Mouse (Mus musculus): ENCODE data around the gene Obsl1. TPM values are rescaled to one million over a fixed set of nuclear protein-coding genes. Genes with fewer than 3 reads are reported as not detected.

Obsl1 gene
- 2.0 and 4.2 TPM in 2 replicates for polyA plus RNA-seq (2012)

DNA sequence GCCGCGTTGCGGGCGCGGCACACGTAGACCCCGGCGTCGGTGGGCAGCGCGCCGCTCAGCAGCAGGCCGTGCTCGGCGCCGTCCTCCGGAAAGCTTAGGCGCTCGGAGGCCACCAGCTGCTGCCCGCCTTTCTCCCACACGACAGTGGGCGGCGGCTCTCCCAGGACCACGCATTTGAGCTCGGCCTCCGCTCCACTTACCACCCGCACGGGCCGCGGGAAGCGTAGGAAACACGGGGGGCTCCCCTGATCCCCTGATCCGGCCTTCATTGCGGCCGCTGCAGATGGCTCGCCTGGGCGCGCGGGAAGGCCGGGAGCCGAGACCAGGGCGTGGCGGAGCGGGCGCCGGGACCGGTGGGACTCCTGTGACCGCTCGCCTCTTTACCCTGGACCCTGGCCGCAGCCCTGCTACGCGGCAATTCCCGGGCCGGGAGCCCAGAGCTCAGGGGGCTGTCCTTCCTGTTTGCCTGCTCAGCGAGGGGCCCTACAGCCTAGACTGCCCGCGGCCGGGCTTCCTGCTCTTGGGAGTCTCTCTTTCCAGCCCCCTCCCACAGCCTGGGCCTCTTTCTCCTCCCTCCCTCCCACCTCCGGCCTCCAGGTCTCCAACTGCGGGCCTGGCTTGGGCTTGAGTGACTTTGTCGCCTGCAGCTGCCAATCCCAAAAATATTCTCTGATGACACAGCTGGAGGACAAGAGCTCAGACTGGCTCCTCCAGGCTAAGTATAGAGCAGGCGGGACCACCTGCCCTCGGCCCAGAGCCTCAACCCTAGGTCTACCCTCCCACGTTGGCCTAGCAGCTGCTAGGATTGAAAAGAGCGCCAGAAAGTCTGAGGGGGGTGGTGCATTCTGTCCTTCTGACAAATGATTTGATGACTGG is at the start of gene Obsl1:
Obsl1 (minus strand) TSS at position 497 of the 876 bp plus-strand sequence.

DNA sequence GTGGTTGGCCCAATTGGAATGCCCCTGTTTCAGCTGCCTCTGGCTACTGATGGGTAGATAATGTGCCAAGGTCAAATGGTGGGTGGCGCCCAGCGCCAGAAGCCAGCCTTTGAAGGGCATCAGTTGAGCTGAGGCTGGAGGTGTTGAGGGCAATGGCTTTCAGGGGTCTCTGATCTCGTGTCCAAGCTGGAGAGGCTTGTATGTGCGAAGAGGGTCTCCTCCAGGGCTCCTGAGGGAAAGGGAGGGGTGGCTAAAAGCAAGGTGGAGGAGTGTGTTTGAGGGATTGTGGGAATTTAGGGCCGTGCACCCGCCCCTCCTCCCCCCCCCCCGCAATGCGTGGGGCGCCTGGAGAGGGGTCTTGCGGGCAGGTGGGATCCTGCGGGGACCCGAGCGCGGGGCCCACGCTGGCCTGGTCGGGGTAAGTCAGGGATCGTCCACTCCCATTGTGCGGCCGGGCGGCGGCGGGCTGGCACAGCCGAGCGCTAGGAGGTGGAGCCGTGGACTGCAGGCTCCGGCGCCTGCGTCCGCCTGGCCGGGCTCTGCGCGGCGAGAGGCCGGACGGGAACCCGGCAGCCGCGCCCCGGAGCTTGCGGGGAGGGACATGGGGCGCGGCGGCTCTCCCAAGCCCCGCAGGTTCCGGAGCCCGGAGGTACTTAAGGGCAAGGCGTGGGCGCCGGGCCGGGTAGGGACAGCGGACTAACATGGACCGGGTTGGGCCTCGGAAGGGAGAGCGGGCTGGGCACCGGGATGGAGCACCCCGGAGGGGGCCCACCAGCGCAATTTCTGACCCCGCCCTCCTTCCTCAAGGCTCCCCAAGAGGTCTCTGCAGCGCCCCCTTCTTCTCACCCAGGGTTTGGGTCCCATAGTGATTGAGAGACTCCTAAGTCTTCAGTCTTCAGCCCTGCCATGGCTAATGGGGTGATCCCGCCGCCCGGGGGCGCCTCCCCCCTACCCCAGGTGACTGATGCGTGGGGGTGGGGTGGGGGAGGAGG is 40.0 kb upstream of the Obsl1 start, which contains the start of gene Slc4a3:
Slc4a3 (plus strand) TSS at position 302 of the 992 bp plus-strand sequence.

DNA sequence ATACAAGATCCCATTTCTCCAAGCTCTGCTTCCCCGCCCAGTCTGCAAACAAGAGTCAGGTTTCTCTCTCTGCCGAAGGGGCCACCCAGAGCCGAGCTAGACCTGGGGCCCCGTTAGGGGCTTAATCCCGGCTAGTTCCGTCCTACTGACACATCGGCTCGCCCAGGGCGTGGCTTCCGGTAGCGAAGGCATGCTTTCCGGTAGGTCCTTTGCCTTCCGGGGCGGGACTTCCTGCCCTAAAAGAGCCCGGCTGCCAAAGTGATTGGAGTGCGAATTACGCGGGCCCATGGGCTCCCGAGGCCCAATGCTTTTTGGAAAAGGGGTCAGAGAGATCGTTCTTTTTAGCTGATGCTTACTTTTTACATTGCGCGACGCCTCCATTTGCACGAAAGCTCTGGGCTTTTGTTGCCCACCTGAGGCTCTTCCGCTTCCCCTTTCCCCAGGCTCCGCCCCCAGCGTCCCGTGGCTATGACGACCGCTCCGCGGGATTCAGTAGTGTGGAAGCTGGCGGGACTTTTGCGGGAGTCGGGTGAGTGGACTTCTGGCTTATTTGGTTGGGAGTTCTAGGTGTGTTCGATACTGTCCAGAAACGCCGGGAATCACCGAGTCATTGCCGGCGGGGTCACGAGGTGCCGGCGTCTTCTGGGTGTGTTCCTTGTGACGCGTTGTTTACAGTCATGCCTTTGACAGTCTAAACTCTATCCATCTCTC is 15.2 kb upstream of the Obsl1 start, which contains the start of gene Stk11ip:
Stk11ip (plus strand) TSS at position 209 of the 711 bp plus-strand sequence.

DNA sequence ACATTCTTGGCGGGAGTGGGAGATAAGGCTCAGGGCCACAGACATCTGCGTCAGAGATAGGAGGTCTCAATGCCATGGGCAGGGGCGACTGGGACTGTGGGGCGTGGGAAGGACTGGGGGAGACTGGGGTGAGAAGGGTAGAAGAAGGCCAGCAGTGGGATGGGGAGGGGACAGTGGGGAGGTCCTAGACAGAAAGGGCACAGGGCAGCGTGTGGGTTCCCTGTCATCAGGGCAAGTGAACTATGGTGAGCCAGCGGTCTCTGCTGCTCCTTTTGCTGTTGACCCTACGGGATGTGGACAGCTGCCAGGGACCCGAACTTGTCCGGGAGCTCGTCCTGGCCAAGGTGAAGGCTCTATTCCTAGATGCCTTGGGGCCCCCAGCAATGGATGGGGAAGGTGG is 754 bp upstream of the Obsl1 start, which contains the start of gene Inha:
Inha (plus strand) TSS at position 72 of the 400 bp plus-strand sequence.

DNA sequence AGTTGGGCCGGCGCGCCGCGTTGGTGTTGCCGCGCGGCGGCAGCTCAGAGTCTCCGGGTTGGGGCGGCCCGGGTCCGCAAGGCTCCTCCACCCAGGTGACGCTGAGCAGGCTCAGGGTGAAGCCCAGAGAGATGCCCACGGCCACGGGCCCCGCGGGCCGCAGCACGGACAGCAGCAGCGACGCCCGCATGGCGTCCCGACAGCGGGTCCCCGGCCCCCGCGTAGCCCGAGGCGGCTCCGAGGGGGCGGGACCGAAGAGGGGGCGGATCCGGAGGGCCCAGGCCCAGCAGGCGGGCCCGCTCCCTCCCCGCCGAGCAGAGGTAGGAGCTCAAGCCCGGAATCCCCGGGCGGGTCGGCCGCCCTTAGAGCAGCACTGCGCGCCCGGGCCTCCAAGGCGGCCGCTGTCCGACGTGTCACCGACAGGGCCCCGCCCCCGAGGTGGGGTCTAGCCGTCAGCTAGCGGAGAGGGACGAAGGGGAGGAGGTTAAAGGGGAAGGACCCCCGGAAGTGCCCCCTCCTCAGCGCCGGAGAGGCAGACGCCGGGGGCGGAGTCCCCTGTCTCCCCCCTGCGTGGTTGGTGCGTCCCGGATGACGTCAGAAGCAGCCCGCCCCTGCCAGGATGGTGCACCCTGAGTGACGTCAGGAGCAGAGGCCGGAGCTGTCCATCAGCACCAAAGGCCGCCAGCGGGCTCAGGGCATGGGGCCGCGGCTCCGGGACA is 27.2 kb downstream of the Obsl1 start, which contains the start of the genes Chpf and Tmem198:
Chpf (minus strand) TSS at position 392 of the 719 bp plus-strand sequence.
Tmem198 (plus strand) TSS at position 617 of the 719 bp plus-strand sequence.

DNA sequence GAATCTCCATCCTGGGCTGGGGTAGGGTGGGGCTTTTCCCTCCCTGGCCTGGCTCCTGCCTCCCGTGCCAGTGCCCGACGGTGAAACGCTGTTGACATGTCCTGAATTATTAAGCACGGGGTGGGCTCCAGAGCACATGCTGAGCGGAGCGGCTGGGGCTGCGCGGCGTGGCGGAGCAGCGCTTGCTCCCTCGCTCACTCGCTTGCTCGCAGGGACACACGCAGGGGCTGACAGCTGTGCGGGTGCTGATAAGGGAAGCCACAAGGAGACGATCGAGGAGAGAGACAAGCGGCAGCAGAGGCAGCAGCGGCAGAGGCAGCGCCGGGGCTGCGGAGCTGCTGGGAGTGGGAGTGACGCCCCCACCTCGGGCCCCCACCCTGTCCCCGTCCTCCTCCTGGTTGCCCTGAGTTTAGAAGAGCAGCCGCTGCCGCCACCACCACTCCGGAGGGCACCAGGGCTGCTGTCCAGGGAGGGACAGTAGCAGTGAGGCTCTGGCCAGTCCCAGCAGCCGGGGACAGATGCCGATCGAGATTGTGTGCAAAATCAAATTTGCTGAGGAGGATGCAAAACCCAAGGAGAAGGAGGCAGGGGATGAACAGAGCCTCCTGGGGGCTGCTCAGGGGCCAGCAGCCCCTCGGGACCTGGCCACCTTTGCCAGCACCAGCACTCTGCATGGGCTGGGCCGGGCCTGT is 55.8 kb downstream of the Obsl1 start, which contains the start of gene Asic4:
Asic4 (plus strand) TSS at position 123 of the 692 bp plus-strand sequence.

DNA sequence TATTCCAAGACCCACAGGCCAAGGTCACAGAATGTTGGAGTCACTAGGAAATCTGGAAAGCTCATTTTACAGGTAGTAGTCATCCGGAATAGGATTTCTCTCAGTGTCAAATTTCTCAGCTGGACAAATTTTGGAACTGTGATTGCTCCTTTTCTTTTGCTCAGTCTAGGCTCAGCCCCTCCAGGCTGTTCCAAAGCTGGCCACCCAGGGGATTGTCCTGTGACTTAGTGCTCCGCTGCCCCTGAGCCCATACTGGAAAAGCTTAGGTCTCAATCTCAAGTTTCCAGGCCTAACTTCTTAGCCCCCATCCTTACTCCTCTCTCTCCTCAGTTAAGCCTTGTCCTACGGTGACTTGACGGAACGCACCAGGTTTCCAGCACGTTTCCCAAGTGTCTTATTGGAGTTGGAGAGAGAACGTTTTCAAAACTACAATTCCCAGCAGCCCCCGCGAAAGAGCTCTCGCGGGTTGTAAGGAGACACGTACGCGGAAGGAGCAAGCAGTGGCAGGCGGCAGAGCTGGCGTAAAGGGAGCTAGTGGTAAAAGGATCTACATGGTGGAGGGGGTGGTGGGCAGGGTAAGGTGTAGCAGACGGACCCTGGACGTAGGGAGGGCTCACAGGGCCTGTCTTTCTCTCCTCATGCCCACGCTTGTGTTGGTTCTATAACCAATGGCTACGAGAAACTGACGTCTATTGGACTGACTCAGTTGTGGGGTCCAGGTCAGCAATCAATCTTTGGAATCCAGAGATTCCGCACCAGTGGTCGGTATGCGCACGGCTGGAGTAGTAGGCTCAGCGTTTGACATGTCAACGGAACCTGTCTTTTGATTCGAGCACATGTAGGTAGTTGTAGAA is 70.5 kb downstream of the Obsl1 start, which contains the start of gene Gmppa:
Gmppa (plus strand) TSS at position 456 of the 854 bp plus-strand sequence.

Other genes starting within 250 kb of the Obsl1 start
- 0.20 and 0.35 TPM in 2 replicates for gene Ptprn, start 241.9 kb downstream of the Obsl1 start, polyA plus RNA-seq (2012)
- gene Resp18, start 228.0 kb downstream of the Obsl1 start, polyA plus RNA-seq (2012), result not detected in 2 replicates
- 67.1 and 68.5 TPM in 2 replicates for gene Dnpep, start 188.5 kb downstream of the Obsl1 start, polyA plus RNA-seq (2012)
- 0.02 and 0.07 TPM in 2 replicates for gene Des, start 146.1 kb downstream of the Obsl1 start, polyA plus RNA-seq (2012)
- 0.53 and 1.1 TPM in 2 replicates for gene Speg, start 131.2 kb downstream of the Obsl1 start, polyA plus RNA-seq (2012)
- 195 and 229 TPM in 2 replicates for gene Gmppa, start 70.5 kb downstream of the Obsl1 start, polyA plus RNA-seq (2012)
- gene Asic4, start 56.0 kb downstream of the Obsl1 start, polyA plus RNA-seq (2012), result 0.04 TPM in 1 of 2 replicates, not detected in the other
- 11.5 and 12.8 TPM in 2 replicates for gene Chpf, start 27.1 kb downstream of the Obsl1 start, polyA plus RNA-seq (2012)
- gene Tmem198, start 26.9 kb downstream of the Obsl1 start, polyA plus RNA-seq (2012), result 0.96 TPM in 2 replicates
- gene Inha, start 625 bp upstream of the Obsl1 start, polyA plus RNA-seq (2012), result 0.78 and 0.86 TPM in 2 replicates
- gene Stk11ip, start 15.1 kb upstream of the Obsl1 start, polyA plus RNA-seq (2012), result 116 and 118 TPM in 2 replicates
- 0.41 and 0.89 TPM in 2 replicates for gene Slc4a3, start 39.8 kb upstream of the Obsl1 start, polyA plus RNA-seq (2012)